Mouse (Mus musculus) monocyte, adult 2 months (primary cell): Measurements from ENCODE around the gene Det1.
A peak's percentile ranks its signal among the peaks of the same experiment; 100 is the strongest.

ENCODE experiments used
- DNase-seq, 2 experiments: peaks; one replicate each; pipeline ENCODE4 v3.0.0; 2022; ENCODE audit warnings: low spot score in 2 of 2, low read depth in 1 of 2

The Det1 gene

GRCm38 (mm10) chr7:78846737-78847434, at the start of gene Det1:
Gene Det1, minus strand, starts transcription at chr7:78847263.
- peak; percentile 37 to 72 for DNase-seq

- peak; percentile 94 to 97 for DNase-seq
These were observed 48.7 kb upstream of the Det1 start, which contains the start of gene Aen for GRCm38 (mm10) chr7:78895653-78896333. Gene Aen, plus strand, starts transcription at chr7:78895854.

GRCm38 (mm10) chr7:78895021-78895652, 48.1 kb upstream of the Det1 start:
- no peak for DNase-seq

- no peak for DNase-seq
These were observed 46.9 kb upstream of the Det1 start for GRCm38 (mm10) chr7:78893917-78894316.

- peak; percentile 16 to 71 for DNase-seq
These were observed 43.6 kb upstream of the Det1 start for GRCm38 (mm10) chr7:78890641-78891040.

- no peak for DNase-seq
These were observed 40.4 kb upstream of the Det1 start for GRCm38 (mm10) chr7:78887431-78887842.

- no peak for DNase-seq
These were observed 39.4 kb upstream of the Det1 start for GRCm38 (mm10) chr7:78886496-78886895.

GRCm38 (mm10) chr7:78885404-78885803, 38.3 kb upstream of the Det1 start:
- DNase-seq: no peak

GRCm38 (mm10) chr7:78884139-78884538, 37.1 kb upstream of the Det1 start:
- DNase-seq: no peak

GRCm38 (mm10) chr7:78883726-78884060, 36.6 kb upstream of the Det1 start:
- no peak for DNase-seq

GRCm38 (mm10) chr7:78883016-78883725, 36.1 kb upstream of the Det1 start:
- no peak for DNase-seq

- DNase-seq: no peak
These were observed 35.4 kb upstream of the Det1 start for GRCm38 (mm10) chr7:78882469-78882837.

- no peak for DNase-seq
These were observed 34.8 kb upstream of the Det1 start for GRCm38 (mm10) chr7:78881607-78882468.

GRCm38 (mm10) chr7:78872831-78873230, 25.8 kb upstream of the Det1 start:
- no peak for DNase-seq

- no peak for DNase-seq
These were observed 25.3 kb upstream of the Det1 start for GRCm38 (mm10) chr7:78872366-78872765.

GRCm38 (mm10) chr7:78868731-78869130, 21.7 kb upstream of the Det1 start:
- DNase-seq: no peak

GRCm38 (mm10) chr7:78865212-78865949, 18.3 kb upstream of the Det1 start:
- no peak for DNase-seq

GRCm38 (mm10) chr7:78864446-78864802, 17.4 kb upstream of the Det1 start:
- DNase-seq: no peak

- DNase-seq: no peak
These were observed 16.9 kb upstream of the Det1 start for GRCm38 (mm10) chr7:78863796-78864445.
